Mouse (Mus musculus): ENCODE data around the gene Zfp451. TPM values are rescaled to one million over a fixed set of nuclear protein-coding genes. Genes with fewer than 3 reads are reported as not detected.

The Zfp451 gene
- polyA plus RNA-seq, 1 experiment from 2014 or later: 43.4 TPM

DNA sequence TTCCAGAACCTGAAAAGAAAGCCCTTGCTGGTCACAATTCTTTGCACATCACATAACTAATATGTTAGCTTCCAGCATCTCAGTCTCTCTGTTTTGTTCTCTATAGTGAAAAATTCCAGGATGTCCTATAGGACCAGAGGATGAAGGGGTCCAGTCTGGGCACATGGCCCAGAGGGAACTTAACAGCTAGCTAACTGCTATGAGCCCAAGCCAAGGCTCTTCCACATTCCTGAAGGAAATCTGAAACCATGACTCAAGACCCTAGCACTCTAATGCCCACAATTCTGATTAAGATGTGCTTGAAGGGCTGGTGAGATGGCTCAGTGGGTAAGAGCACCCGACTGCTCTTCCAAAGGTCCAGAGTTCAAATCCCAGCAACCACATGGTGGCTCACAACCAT is 96.8 kb downstream of the Zfp451 start:
- H3K4me1 ChIP-seq (ENCODE audit: control insufficient read depth, insufficient read depth, low read length): peaks cover 16% of the 10 kb centered on the region
- no peak overlapping the region for H3K27ac ChIP-seq (ENCODE audit: low read depth, low read length)
- H3K9ac ChIP-seq (ENCODE audit: low read length): no peak overlapping the region
- WGBS: 95% methylated on average over 1 of the region's 1 CpGs
- H3K4me2 ChIP-seq (ENCODE audit: low read length): no peak overlapping the region
- no peak overlapping the region for H3K4me3 ChIP-seq (ENCODE audit: low read depth, low read length)
- H3K36me3 ChIP-seq (ENCODE audit: control insufficient read depth, insufficient read depth, low read length): peaks cover 3% of the 10 kb centered on the region; the same call in 1 of the 2 replicates
- DNase-seq (ENCODE audit: low spot score) (no peak), ATAC-seq (no peak)
- no peaks in the 10 kb centered on the region for H3K27me3 ChIP-seq (replicated peaks; ENCODE audit: control insufficient read depth, insufficient read depth, low read length)
- no peaks in the 10 kb centered on the region for H3K9me3 ChIP-seq (replicated peaks; ENCODE audit: control insufficient read depth, low read length)

DNA sequence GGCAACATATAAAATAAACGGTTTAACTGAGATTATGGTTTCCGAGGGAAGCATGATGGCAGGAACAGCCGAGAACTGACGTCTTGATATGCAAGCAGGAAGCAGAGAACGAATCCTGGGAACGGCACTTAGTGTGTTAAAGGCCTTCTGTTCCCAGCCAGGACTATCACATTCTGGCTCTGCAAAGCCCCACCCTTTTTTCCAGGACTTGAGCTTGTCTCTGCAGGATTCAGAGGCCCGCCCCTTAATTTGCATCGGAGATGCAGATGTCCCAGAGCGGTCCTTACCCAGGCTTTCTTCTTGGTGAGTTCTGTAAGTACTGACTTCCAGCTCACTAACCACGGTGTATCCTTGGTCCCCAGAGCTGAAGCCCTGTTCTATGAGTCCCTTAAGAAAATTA is 99.6 kb downstream of the Zfp451 start:
- ATAC-seq (peak; percentile 67), DNase-seq (ENCODE audit: low spot score) (peak; percentile 76)
- no peaks in the 10 kb centered on the region for H3K27me3 ChIP-seq (replicated peaks; ENCODE audit: control insufficient read depth, insufficient read depth, low read length)
- H3K27ac ChIP-seq (ENCODE audit: low read depth, low read length): no peak overlapping the region
- H3K4me3 ChIP-seq (ENCODE audit: low read depth, low read length): no peak overlapping the region
- peaks cover 3% of the 10 kb centered on the region; the same call in 1 of the 2 replicates for H3K4me1 ChIP-seq (ENCODE audit: control insufficient read depth, insufficient read depth, low read length)
- WGBS: 7% methylated on average over 10 of the region's 10 CpGs
- no peaks in the 10 kb centered on the region for H3K36me3 ChIP-seq (ENCODE audit: control insufficient read depth, insufficient read depth, low read length)
- 0 out of 2 replicates have a peak overlapping the region, but pooled peaks have one; percentile 10 for H3K4me2 ChIP-seq (ENCODE audit: low read length)
- H3K9ac ChIP-seq (ENCODE audit: low read length): no peak overlapping the region
- no peaks in the 10 kb centered on the region for H3K9me3 ChIP-seq (replicated peaks; ENCODE audit: control insufficient read depth, low read length)

DNA sequence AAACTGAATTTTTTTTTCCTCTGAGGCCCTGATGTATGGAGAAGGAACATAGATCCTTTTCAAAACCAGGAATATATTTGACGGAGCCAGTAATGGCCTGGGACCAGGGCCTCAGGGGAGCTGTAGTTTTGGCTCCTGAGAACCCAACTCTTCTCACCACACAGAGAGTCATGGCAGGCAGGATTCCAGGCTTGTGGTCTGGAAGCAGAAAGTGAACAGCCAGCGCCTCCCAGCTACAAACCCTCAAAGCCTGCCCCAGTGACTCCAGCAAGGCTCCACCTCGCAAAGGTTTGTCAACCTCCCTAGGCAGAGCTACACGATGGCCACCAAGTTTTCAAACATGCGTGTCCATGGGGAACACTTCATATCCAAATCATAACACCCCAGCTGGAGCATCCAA is 102.4 kb downstream of the Zfp451 start:
- Histone ChIP-seq H3K27ac (ENCODE audit: low read depth, low read length) (no peak overlapping the region), H3K4me2 (ENCODE audit: low read length) (no peak overlapping the region), H3K4me1 (ENCODE audit: control insufficient read depth, insufficient read depth, low read length) (no peaks in the 10 kb centered on the region), H3K4me3 (ENCODE audit: low read depth, low read length) (no peak overlapping the region), H3K27me3 (replicated peaks; ENCODE audit: control insufficient read depth, insufficient read depth, low read length) (no peaks in the 10 kb centered on the region), H3K36me3 (ENCODE audit: control insufficient read depth, insufficient read depth, low read length) (no peaks in the 10 kb centered on the region), H3K9me3 (replicated peaks; ENCODE audit: control insufficient read depth, low read length) (no peaks in the 10 kb centered on the region), H3K9ac (ENCODE audit: low read length) (no peak overlapping the region)
- DNase-seq (ENCODE audit: low spot score): no peak
- ATAC-seq: no peak
- 85% methylated on average over 5 of the region's 5 CpGs for WGBS

Other genes starting within 250 kb of the Zfp451 start
- gene Prim2, start 144.8 kb downstream of the Zfp451 start, polyA plus RNA-seq (2014; fragmentation: Nextera tagmentation; extraction: Ambion mirVana): 36.8 and 37.4 TPM in 2 replicates
- gene Rab23, start 94.7 kb downstream of the Zfp451 start, polyA plus RNA-seq (2014; fragmentation: Nextera tagmentation; extraction: Ambion mirVana): 23.7 and 28.2 TPM in 2 replicates
- 23.9 and 28.5 TPM in 2 replicates for gene Bag2, start 56.8 kb downstream of the Zfp451 start, polyA plus RNA-seq (2014; fragmentation: Nextera tagmentation; extraction: Ambion mirVana)
- gene Bend6, start 93.2 kb upstream of the Zfp451 start, polyA plus RNA-seq (2014; fragmentation: Nextera tagmentation; extraction: Ambion mirVana): 32.2 and 40.3 TPM in 2 replicates
- gene Dst, start 93.6 kb upstream of the Zfp451 start, polyA plus RNA-seq (2014; fragmentation: Nextera tagmentation; extraction: Ambion mirVana): 24.9 and 43.9 TPM in 2 replicates